Mouse (Mus musculus) brain, embryonic 14.5 days (tissue): ENCODE measurements at regions not wholly inside any gene's neighbourhood (a gene's known extent, or its start where the extent isn't known, plus 50 kb on each side); places are given as distances from the start of the nearest gene placed in this dataset.

Experiments used
- CTCF ChIP-seq: fragments of 200-500 bp; IDR thresholded peaks from 2 replicates; pipeline ENCODE4 v1.5.1; 2012; ENCODE audit warnings: inconsistent platforms, mild to moderate bottlenecking, moderate library complexity, borderline replicate concordance; ENCODE audit not compliant: insufficient read depth, insufficient read length; ENCODE audit errors: extremely low read depth
- POLR2A ChIP-seq: fragments of 200-500 bp; IDR thresholded peaks from 2 replicates; pipeline ENCODE4 v1.6.1; 2012; ENCODE audit warnings: mild to moderate bottlenecking, inconsistent platforms, borderline replicate concordance; ENCODE audit not compliant: poor library complexity, insufficient read depth, insufficient read length, severe bottlenecking; ENCODE audit errors: extremely low read depth

DNA sequence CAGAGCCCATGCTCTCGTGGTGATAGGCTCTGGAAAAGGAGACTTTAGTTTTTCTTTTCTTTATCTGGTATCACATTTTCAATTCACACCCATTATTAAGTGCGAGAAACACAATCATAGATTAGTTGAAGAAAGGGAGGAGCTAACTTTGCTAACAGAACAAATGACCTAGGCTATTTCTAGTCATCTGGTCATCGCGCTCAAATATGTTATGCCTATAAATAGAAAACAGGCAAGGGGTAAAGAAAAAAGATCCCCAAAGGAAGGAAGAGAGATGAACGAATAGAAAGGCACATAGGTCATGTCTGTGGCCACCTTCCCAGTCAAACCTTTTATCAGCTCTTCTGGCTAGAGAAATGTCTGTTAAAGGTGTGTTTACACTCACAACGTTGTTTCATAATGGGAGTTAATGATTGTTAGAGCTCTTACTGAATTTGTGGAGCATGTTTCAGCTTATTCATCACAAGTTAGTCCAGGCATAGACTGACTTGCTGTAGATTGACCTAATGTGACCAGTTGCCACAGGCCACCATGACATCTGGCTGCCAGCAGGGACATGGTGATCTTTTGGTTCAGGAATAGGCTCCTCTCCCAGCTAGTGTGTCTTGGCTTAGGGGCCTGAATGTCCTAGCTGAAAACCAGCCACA, 148.1 kb upstream of the Pik3r1 start:
- TF ChIP-seq CTCF (no peak), POLR2A (no peak)
